ENCODE assay signal across 26 mouse cellular contexts in the genomic region with DNA sequence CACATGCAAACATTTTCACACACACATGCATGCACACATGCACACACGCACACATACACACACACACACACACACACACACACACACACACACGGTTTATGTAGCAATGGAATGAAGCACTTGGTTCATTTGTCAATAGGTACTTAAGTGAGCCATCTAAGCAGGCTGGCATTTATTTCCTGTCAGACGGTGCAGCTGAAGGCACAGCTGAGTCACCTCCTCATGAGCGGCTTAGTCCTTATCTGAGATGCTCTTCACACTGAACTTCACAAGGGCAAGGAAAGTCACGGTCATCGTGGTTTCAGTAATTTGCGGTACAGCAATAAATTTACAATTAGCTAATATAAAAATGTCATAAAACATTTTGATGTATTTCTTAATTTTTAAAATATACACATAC. TPM values are rescaled to one million over a fixed set of nuclear protein-coding genes. Genes with fewer than 3 reads are reported as not detected.
DNase-seq lines count a peak whose midpoint lies in the region; ATAC-seq lines count a peak whose summit lies in the region.
"Had no signal": no experiment of that assay in that cellular context is flagged by ENCODE, and none has a peak within 500 bp of the region (broad histone marks: within the 10 kb centered on the region; RNA-seq: fewer than 3 reads in every experiment).

No protein-coding gene starts in this region.

- peak; percentile 61; the same call in 1 of the 2 replicates for ATAC-seq in heart, embryonic 11.5 days (replicated peaks; ENCODE audit: insufficient number of reproducible peaks, low FRiP score, low TSS enrichment)
- peak; percentile 66 for ATAC-seq in megakaryocyte progenitor cell, adult 5-6 weeks (replicated peaks; ENCODE audit: poor library complexity)
- no peak for ATAC-seq in midbrain, embryonic 11.5 days (ENCODE audit: low FRiP score)
- ATAC-seq: forebrain, postnatal 0 days; intestine, postnatal 0 days; liver, postnatal 0 days; lung, postnatal 0 days had no signal

- no peaks in the 10 kb centered on the region for H3K36me3 ChIP-seq in heart, embryonic 11.5 days (ENCODE audit: control insufficient read depth, insufficient read depth, low read length)
- peaks cover 3% of the 10 kb centered on the region; the same call in 1 of the 2 replicates for H3K36me3 ChIP-seq in heart, embryonic 10.5 days
- peaks cover 3% of the 10 kb centered on the region; the same call in 1 of the 2 replicates for H3K36me3 ChIP-seq in midbrain, embryonic 11.5 days (ENCODE audit: control insufficient read depth, insufficient read depth, low read length)
- H3K36me3 ChIP-seq: neural tube, embryonic 12.5 days; stomach, embryonic 15.5 days had no signal

- no peaks in the 10 kb centered on the region for H3K27me3 ChIP-seq in heart, embryonic 11.5 days (ENCODE audit: control insufficient read depth, insufficient read depth, low read length)
- H3K27me3 ChIP-seq in heart, embryonic 10.5 days (ENCODE audit: insufficient read depth, poor library complexity, severe bottlenecking): no peaks in the 10 kb centered on the region
- no peaks in the 10 kb centered on the region for H3K27me3 ChIP-seq in midbrain, embryonic 11.5 days (ENCODE audit: control insufficient read depth, insufficient read depth, low read length)
- H3K27me3 ChIP-seq: CH12.LX; kidney, embryonic 15.5 days; limb, embryonic 12.5 days; neural tube, embryonic 12.5 days; stomach, embryonic 15.5 days had no signal

- H3K4me2 ChIP-seq in heart, embryonic 11.5 days: no peak overlapping the region
- H3K4me2 ChIP-seq in midbrain, embryonic 11.5 days: no peak overlapping the region
- H3K4me2 ChIP-seq: kidney, embryonic 15.5 days; limb, embryonic 12.5 days; liver, embryonic 11.5 days; neural tube, embryonic 12.5 days; stomach, embryonic 15.5 days had no signal

- no peaks in the 10 kb centered on the region for H3K9me3 ChIP-seq in heart, embryonic 11.5 days (replicated peaks; ENCODE audit: control insufficient read depth, low read length)
- no peaks in the 10 kb centered on the region for H3K9me3 ChIP-seq in heart, embryonic 10.5 days
- H3K9me3 ChIP-seq in midbrain, embryonic 11.5 days (ENCODE audit: control insufficient read depth, low read length): no peaks in the 10 kb centered on the region
- H3K9me3 ChIP-seq: kidney, embryonic 15.5 days; limb, embryonic 12.5 days; neural tube, embryonic 12.5 days; stomach, embryonic 15.5 days had no signal

- no peaks in the 10 kb centered on the region for H3K4me1 ChIP-seq in heart, embryonic 11.5 days (ENCODE audit: control insufficient read depth, insufficient read depth, low read length)
- peaks cover 6% of the 10 kb centered on the region for H3K4me1 ChIP-seq in heart, embryonic 10.5 days
- H3K4me1 ChIP-seq in midbrain, embryonic 11.5 days (ENCODE audit: control insufficient read depth, insufficient read depth, low read length): no peaks in the 10 kb centered on the region
- H3K4me1 ChIP-seq: kidney, embryonic 15.5 days; limb, embryonic 12.5 days; neural tube, embryonic 12.5 days; stomach, embryonic 15.5 days had no signal

- H3K27ac ChIP-seq in heart, embryonic 11.5 days (ENCODE audit: low read depth, low read length): no peak overlapping the region
- H3K27ac ChIP-seq in heart, embryonic 10.5 days: no peak overlapping the region
- no peak overlapping the region for H3K27ac ChIP-seq in midbrain, embryonic 11.5 days (ENCODE audit: low read depth, low read length)
- H3K27ac ChIP-seq: kidney, embryonic 15.5 days; limb, embryonic 12.5 days; macrophage; neural tube, embryonic 12.5 days; stomach, embryonic 15.5 days had no signal

- no peak overlapping the region for H3K4me3 ChIP-seq in heart, embryonic 11.5 days (ENCODE audit: low read depth, low read length)
- no peak overlapping the region for H3K4me3 ChIP-seq in heart, embryonic 10.5 days
- no peak overlapping the region for H3K4me3 ChIP-seq in midbrain, embryonic 11.5 days (ENCODE audit: low read depth, low read length)
- H3K4me3 ChIP-seq: kidney, embryonic 15.5 days; limb, embryonic 12.5 days; neural tube, embryonic 12.5 days; stomach, embryonic 15.5 days had no signal

- WGBS in heart, embryonic 11.5 days (ENCODE audit: insufficient replicate concordance): 37% methylated on average over 7 of the region's 7 CpGs
- 38% methylated on average over 7 of the region's 7 CpGs for WGBS in heart, embryonic 10.5 days
- WGBS in midbrain, embryonic 11.5 days: 93% methylated on average over 7 of the region's 7 CpGs

- H3K9ac ChIP-seq in heart, embryonic 11.5 days (ENCODE audit: low read depth, low read length): no peak overlapping the region
- no peak overlapping the region for H3K9ac ChIP-seq in midbrain, embryonic 11.5 days (ENCODE audit: low read length)
- H3K9ac ChIP-seq: forebrain, postnatal 0 days; kidney, embryonic 15.5 days; limb, embryonic 12.5 days; liver, postnatal 0 days; neural tube, embryonic 12.5 days; stomach, embryonic 15.5 days had no signal

- DNase-seq in heart, embryonic 10.5 days (ENCODE audit: low spot score): no peak
- DNase-seq in 416B (ENCODE audit: low read depth): peak; percentile 80
- peak; percentile 50 for DNase-seq in brain, adult 2 months (ENCODE audit: low read depth, low spot score)
- no peak for DNase-seq in midbrain, embryonic 11.5 days (ENCODE audit: low spot score, missing footprints)
- no peak for DNase-seq in thymus, postnatal 0 days (ENCODE audit: low spot score)
- DNase-seq: adrenal gland, postnatal 36 days; cerebellum, adult 11 months; cerebellum, postnatal 10 days; forebrain, postnatal 0 days; gastrocnemius, postnatal 36 days; kidney, postnatal 4 days; liver, postnatal 0 days; midbrain, embryonic 14.5 days; thymus, adult 18-20 months; thymus, postnatal 4 days had no signal

RNA-seq across cellular contexts. Expression of a gene that starts 55.5 kb away (rescaled TPM):
- polyA plus RNA-seq in heart, embryonic 11.5 days (2014; fragmentation: Nextera tagmentation; extraction: Ambion mirVana): 11.1 and 11.2 TPM in 2 replicates
- 11.2 and 11.6 TPM in 2 replicates for polyA plus RNA-seq in heart, embryonic 10.5 days (2016; fragmentation: Nextera tagmentation; extraction: Ambion mirVana)
- total RNA-seq in megakaryocyte progenitor cell, adult 5-6 weeks (2015): 3.3 and 5.5 TPM in 2 replicates
- total RNA-seq in megakaryocyte progenitor cell, adult 5-6 weeks (2017): 1.5 and 5.8 TPM in 2 replicates
- 15.1 and 17.8 TPM in 2 replicates for polyA plus RNA-seq in midbrain, embryonic 11.5 days (2014; fragmentation: Nextera tagmentation; extraction: Ambion mirVana)
- 2.1 and 2.4 TPM in 2 replicates for polyA plus RNA-seq in thymus, postnatal 0 days (2015; fragmentation: Nextera tagmentation; extraction: Ambion mirVana)

Comparison
In these comparisons a context has a peak if more than half of its experiments do, and no peak if none do; other contexts are left out.
1. DNase-seq: peak in 416B (single experiment) and brain, adult 2 months (single experiment); none in heart, embryonic 10.5 days (single experiment), midbrain, embryonic 11.5 days (single experiment) and thymus, postnatal 0 days (single experiment).